Mouse (Mus musculus) effector memory CD4-positive, alpha-beta T cell, adult 7 months (primary cell): ENCODE results near the gene Vmn2r83. TPM values are rescaled to one million over a fixed set of nuclear protein-coding genes. Genes with fewer than 3 reads are reported as not detected.

ENCODE experiments used
- polyA plus RNA-seq: library from polyadenylated mRNA; unstranded; fragments of 100-300 nt; shearing (Covaris generic); gene quantifications from one replicate; pipeline ENCODE4 v1.2.1, GENCODE M21; 2017

The Vmn2r83 gene
- 0.10 TPM for polyA plus RNA-seq

GRCm38 (mm10) chr10:79468431-79468830, at the start of gene Vmn2r83:
Gene Vmn2r83 (plus strand): TSS chr10:79468731.

GRCm38 (mm10) chr10:79533126-79533911, 64.8 kb downstream of the Vmn2r83 start, which contains the start of gene Plpp2:
Gene Plpp2 (minus strand): TSS chr10:79533796.

Other genes with a start within 250 kb of the Vmn2r83 start
- not detected for gene Vmn2r81, start 221.0 kb upstream of the Vmn2r83 start, polyA plus RNA-seq
- gene Vmn2r82, start 112.2 kb upstream of the Vmn2r83 start, polyA plus RNA-seq, result not detected
- gene Plpp2, start 65.1 kb downstream of the Vmn2r83 start, polyA plus RNA-seq, result 3.7 TPM
- gene Mier2, start 86.5 kb downstream of the Vmn2r83 start, polyA plus RNA-seq, result 38.1 TPM
- 0.35 TPM for gene Theg, start 118.6 kb downstream of the Vmn2r83 start, polyA plus RNA-seq
- not detected for gene C2cd4c, start 145.3 kb downstream of the Vmn2r83 start, polyA plus RNA-seq
- 0.17 TPM for gene Shc2, start 169.2 kb downstream of the Vmn2r83 start, polyA plus RNA-seq
- gene Odf3l2, start 177.0 kb downstream of the Vmn2r83 start, polyA plus RNA-seq, result not detected
- 0.54 TPM for gene Madcam1, start 195.8 kb downstream of the Vmn2r83 start, polyA plus RNA-seq
- gene Tpgs1, start 200.6 kb downstream of the Vmn2r83 start, polyA plus RNA-seq, result 26.2 TPM
- gene Cdc34, start 213.5 kb downstream of the Vmn2r83 start, polyA plus RNA-seq, result 78.4 TPM
- 8.2 TPM for gene Gzmm, start 220.3 kb downstream of the Vmn2r83 start, polyA plus RNA-seq
- 207 TPM for gene Bsg, start 235.8 kb downstream of the Vmn2r83 start, polyA plus RNA-seq
- not detected for gene Hcn2, start 247.9 kb downstream of the Vmn2r83 start, polyA plus RNA-seq